Mouse (Mus musculus) yolk sac, embryonic 10.5 days (tissue): Measurements from ENCODE around the gene Chid1.
A peak's percentile ranks its signal among the peaks of the same experiment; 100 is the strongest.

ENCODE experiments used
- DNase-seq: peaks from one replicate; pipeline ENCODE4 v3.0.0-alpha.2; 2017; ENCODE audit warnings: low spot score

Chid1 gene

DNA sequence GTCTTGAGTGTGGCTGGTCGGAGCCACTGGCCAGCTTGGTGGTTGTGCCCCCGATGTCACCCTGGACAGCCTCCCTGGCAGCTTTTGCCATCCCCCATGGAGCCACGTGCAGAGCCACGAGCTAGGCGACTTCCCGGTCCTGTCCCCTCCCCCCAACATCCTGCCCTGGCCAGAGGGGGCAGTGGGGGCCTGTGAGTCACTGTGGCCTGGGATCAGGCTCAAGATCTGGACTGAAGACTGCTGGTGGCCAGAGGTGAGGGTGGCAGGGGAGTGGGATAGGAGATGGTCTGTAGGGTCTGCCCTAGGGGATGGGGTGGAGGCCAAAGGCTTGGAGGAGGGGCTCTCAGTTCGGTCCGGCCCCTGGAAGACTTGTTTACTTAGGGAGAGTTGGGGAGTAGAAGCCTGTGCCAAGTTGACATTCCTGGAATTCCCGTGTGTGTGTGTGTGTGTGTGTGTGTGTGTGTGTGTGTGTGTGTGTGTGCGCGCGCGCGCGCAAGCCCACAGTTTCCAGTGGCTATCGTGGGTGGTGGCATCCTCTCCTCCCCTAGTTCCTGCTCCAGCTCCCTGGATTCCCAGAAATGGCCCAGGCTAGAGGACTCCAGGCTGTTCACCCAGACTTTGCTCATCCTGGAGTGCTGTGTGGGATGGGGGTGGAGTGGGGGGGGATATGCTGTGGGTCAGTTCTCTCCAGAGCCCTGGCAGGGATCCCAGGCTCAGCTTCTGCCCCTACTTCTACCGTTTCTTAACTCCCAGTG, 63.3 kb downstream of the Chid1 start:
- DNase-seq, result peak; percentile 85

- no peak for DNase-seq
Measured at GRCm38 (mm10) chr7:141475805-141476158, 63.9 kb downstream of the Chid1 start.

GRCm38 (mm10) chr7:141475011-141475804, 64.4 kb downstream of the Chid1 start, which contains the start of the genes Polr2l and Tspan4:
Gene Polr2l (minus strand): TSS chr7:141475132.
Gene Tspan4 (plus strand): TSS chr7:141475240.
- DNase-seq, result peak; percentile 92

DNA sequence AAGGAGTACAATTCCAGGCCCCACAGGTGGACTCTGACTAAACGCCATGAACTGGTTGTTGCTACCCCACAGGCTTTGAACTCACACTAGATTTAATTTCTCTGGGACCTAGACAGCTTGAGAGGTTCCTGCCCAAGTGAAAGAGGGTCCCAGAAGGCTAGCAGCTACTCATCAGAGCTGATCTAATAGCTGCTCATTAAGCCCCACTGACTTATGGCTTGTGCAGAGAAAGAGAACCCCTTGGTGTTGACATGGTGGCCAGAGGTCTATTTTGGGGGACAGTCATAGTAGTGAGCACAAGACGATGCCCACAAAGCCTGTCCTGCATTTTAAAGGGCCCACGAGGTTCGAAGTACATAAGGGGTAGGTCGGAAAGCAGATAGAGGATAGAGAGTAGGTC, 65.5 kb downstream of the Chid1 start:
- no peak for DNase-seq

GRCm38 (mm10) chr7:141472763-141473162, 66.9 kb downstream of the Chid1 start:
- no peak for DNase-seq

- no peak for DNase-seq
Measured at GRCm38 (mm10) chr7:141472226-141472625, 67.4 kb downstream of the Chid1 start.

- no peak for DNase-seq
Measured at GRCm38 (mm10) chr7:141471236-141471635, 68.4 kb downstream of the Chid1 start.

- DNase-seq, result no peak
Measured at GRCm38 (mm10) chr7:141470637-141470944, 69.1 kb downstream of the Chid1 start.

GRCm38 (mm10) chr7:141469901-141470636, 69.6 kb downstream of the Chid1 start:
- no peak for DNase-seq

DNA sequence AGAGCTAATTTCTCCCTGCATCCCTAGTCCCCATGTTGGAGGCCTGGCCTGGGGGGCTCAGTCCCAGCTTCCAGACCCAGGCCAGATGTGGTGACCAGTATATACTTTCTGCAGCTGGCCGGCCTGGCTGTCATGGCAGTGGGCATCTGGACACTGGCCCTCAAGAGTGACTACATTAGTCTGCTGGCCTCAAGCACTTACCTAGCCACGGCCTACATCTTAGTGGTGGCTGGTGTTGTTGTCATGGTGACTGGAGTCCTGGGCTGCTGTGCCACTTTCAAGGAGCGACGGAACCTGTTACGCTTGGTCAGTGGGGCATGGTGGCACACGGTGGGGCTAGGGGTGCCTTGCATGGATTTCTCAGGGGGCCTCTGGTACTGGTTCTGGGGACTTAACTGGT, 70.3 kb downstream of the Chid1 start:
- DNase-seq, result no peak

GRCm38 (mm10) chr7:141468522-141469211, 71.0 kb downstream of the Chid1 start:
- peak; percentile 79 for DNase-seq

- peak; percentile 45 for DNase-seq
Measured at GRCm38 (mm10) chr7:141468164-141468521, 71.5 kb downstream of the Chid1 start.

DNA sequence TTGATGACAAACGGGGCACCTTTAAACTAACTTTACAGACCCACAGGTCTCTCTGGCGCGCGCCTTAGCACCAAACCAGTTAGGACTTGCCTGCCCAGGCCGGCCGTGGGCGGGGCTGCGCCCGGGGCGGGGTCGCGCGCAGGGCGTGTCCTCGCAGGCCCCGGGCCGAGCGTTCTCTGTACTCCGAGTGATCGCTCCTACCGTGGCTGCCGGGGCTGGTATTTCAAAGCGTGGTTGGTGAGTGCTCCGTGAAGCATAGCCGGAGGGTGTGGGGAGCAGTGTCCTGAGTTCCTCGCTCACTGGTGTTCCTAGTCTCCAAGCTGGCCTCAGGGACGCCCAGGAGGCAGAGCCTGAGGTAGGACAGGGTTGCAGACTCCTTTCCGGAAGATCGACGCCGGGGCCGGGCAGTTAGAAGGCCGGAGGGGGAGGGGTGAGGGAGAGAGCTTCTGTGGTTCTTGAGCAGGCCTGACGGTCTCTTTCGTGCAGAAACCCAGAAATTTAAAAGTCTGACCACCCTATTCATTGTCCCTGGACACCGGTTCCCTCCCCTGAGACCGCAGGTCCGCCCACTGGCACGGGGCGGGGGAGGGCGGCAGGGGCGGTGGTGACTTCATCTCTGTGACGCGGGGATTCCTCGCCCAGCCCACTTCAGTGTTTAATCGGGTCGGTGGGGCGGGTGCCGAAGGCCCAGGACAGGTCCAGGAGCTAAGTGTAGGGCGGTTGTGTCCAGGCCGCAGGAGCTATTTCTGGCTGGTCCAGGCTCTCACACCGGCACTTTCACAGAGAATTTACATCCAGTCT, 72.2 kb downstream of the Chid1 start, which contains the start of gene Cd151:
Gene Cd151, plus strand, starts transcription at position 163 of the 801 bp plus-strand sequence.
- peak; percentile 91 for DNase-seq

GRCm38 (mm10) chr7:141466607-141467148, 73.0 kb downstream of the Chid1 start:
- DNase-seq, result no peak

- DNase-seq, result no peak
Measured at GRCm38 (mm10) chr7:141466045-141466394, 73.6 kb downstream of the Chid1 start.

- no peak for DNase-seq
Measured at GRCm38 (mm10) chr7:141465388-141466044, 74.1 kb downstream of the Chid1 start.

GRCm38 (mm10) chr7:141464603-141465201, 75.0 kb downstream of the Chid1 start:
- no peak for DNase-seq

- no peak for DNase-seq
Measured at GRCm38 (mm10) chr7:141463824-141464602, 75.6 kb downstream of the Chid1 start.

DNA sequence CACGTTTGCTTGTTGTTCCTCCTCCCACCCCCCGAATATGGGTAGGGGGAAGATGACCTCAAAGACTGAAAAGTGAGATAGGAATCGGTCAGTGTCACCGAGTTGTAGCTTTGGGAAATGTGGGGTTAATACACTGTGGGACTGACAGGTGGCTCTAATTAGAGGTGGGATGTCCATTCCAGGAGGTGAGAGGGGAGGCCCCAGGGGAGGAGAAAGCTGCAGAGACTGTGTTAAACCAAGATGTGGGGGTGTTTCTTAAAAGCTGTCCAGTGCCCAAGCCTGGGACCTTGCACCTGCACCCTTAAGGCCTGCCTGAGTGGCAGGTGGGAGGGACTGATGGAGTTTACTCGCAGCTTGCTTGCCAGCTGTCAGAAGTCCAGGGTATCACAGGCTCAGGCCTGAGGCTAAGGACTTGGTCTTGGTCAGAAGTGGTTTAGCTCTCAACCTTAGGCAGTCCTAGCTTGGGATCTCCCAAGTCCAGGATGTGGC, 77.3 kb downstream of the Chid1 start:
- DNase-seq, result no peak
